Mouse (Mus musculus): ENCODE measurements around the gene Camsap1. TPM values are rescaled to one million over a fixed set of nuclear protein-coding genes. Genes with fewer than 3 reads are reported as not detected.

Gene Camsap1
- polyA plus RNA-seq, 1 experiment = 12.1 TPM

DNA sequence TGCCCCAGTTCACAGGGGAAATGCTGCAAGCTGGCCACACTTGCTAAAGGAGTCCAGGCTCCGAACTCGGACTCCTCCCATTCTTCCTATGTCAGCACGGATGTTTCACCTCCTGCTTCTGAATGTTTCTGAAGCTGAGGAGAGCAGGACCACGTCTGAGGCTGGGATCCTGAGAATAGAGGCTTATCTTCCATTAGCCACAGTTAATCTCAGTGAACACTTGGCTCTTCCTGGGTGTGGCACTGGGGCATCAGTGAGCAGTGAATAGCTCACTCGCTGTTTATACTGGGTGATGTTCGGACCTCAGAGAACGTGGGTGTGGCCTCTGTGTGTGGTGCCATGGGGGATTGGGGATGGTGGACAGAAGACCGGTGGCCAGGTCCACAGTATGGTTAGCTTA lies 95.9 kb downstream of the Camsap1 start:
- Histone ChIP-seq H3K27me3 (ENCODE audit: control insufficient read depth, insufficient read depth, insufficient read length) (peaks cover 39% of the 10 kb centered on the region), H3ac (ENCODE audit: control insufficient read depth, insufficient read length) (no peak overlapping the region), H3K36me3 (ENCODE audit: control insufficient read depth, insufficient read depth) (no peaks in the 10 kb centered on the region), H3K4me3 (no peak overlapping the region), H3K4me2 (ENCODE audit: low read depth) (no peak overlapping the region), H3K79me2 (ENCODE audit: control insufficient read depth, insufficient read depth) (no peaks in the 10 kb centered on the region)
- TF ChIP-seq MYOD1 (IDR thresholded peaks at IDR 0.05; ENCODE audit: control insufficient read depth in 1 of 3, insufficient read length in 2 of 3, low read depth in 2 of 3) (no peak), REST (IDR thresholded peaks at IDR 0.05; ENCODE audit: insufficient read depth, insufficient read length) (no peak), MAX (IDR thresholded peaks at IDR 0.05; ENCODE audit: low read depth) (no peak), USF1 (IDR thresholded peaks at IDR 0.05; ENCODE audit: low read depth) (no peak), MYOG (IDR thresholded peaks at IDR 0.05; ENCODE audit: control insufficient read depth in 1 of 3, insufficient read depth in 1 of 3, insufficient read length in 2 of 3, low read depth in 2 of 3) (no peak), SRF (IDR thresholded peaks at IDR 0.05; ENCODE audit: control insufficient read depth, insufficient read length, low read depth) (no peak), TCF12 (IDR thresholded peaks at IDR 0.05; ENCODE audit: insufficient read depth, poor library complexity, severe bottlenecking) (no peak), POLR2A (IDR thresholded peaks at IDR 0.05; ENCODE audit: insufficient read length, low read depth) (no peak), E2F4 (IDR thresholded peaks at IDR 0.05; ENCODE audit: insufficient read depth) (no peak), TCF3 (IDR thresholded peaks at IDR 0.05; ENCODE audit: insufficient read length, low read depth) (no peak), POLR2AphosphoS2 (IDR thresholded peaks at IDR 0.05; ENCODE audit: insufficient read length, low read depth) (no peak), CEBPB (IDR thresholded peaks at IDR 0.05; ENCODE audit: insufficient read depth, poor library complexity, severe bottlenecking) (no peak)

DNA sequence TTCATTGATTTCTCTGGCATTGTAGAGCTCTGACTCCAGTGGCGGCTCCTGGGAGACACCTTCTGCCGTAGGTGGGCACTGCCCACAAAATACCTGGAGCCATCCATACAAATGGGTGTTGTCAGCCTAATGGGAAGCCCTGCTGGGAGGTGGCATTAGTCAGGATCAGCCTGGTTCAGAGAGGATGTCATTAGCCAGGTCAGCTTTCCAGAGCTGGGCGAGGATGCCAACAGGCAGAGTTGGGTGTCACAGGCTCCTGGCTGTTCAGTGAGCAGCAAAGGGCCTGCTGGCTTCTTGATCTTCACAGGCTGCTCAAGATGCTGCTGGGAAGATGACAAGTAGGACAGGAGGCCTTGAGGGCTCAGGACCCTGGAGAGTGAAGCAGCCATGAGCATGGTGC lies 98.3 kb downstream of the Camsap1 start:
- no peak for TF ChIP-seq MYOD1 (IDR thresholded peaks at IDR 0.05; ENCODE audit: control insufficient read depth in 1 of 3, insufficient read length in 2 of 3, low read depth in 2 of 3)
- TF ChIP-seq MYOG (IDR thresholded peaks at IDR 0.05; ENCODE audit: control insufficient read depth in 1 of 3, insufficient read depth in 1 of 3, insufficient read length in 2 of 3, low read depth in 2 of 3) = no peak
- no peak for TF ChIP-seq MAX (IDR thresholded peaks at IDR 0.05; ENCODE audit: low read depth)
- no peak for TF ChIP-seq TCF12 (IDR thresholded peaks at IDR 0.05; ENCODE audit: insufficient read depth, poor library complexity, severe bottlenecking)
- TF ChIP-seq USF1 (IDR thresholded peaks at IDR 0.05; ENCODE audit: low read depth) = no peak
- TF ChIP-seq CEBPB (IDR thresholded peaks at IDR 0.05; ENCODE audit: insufficient read depth, poor library complexity, severe bottlenecking) = no peak
- TF ChIP-seq POLR2AphosphoS2 (IDR thresholded peaks at IDR 0.05; ENCODE audit: insufficient read length, low read depth) = no peak
- TF ChIP-seq TCF3 (IDR thresholded peaks at IDR 0.05; ENCODE audit: insufficient read length, low read depth) = no peak
- TF ChIP-seq POLR2A (IDR thresholded peaks at IDR 0.05; ENCODE audit: insufficient read length, low read depth) = no peak
- TF ChIP-seq SRF (IDR thresholded peaks at IDR 0.05; ENCODE audit: control insufficient read depth, insufficient read length, low read depth) = no peak
- TF ChIP-seq REST (IDR thresholded peaks at IDR 0.05; ENCODE audit: insufficient read depth, insufficient read length) = no peak
- no peak for TF ChIP-seq E2F4 (IDR thresholded peaks at IDR 0.05; ENCODE audit: insufficient read depth)

DNA sequence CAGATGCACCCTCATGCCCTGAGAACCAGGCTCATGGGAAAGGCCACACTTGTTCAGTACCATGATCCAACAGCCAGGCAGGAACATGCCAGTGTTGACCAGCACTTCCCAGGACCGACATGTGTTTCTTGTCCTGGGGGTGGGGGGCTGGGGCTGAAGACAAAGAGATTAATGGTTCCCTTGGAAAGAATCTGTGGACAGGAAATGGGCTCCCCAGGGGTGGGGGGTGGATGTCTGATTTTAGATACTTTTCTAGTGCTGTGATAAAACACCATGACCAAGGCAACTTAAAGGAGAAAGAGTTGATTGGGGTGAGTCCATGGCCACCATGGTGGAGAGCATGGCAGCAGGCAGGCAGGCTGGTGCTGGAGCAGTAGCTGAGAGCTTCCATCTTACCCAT lies 100.8 kb downstream of the Camsap1 start:
- H3ac ChIP-seq (ENCODE audit: control insufficient read depth, insufficient read length) = no peak overlapping the region
- no peaks in the 10 kb centered on the region for H3K79me2 ChIP-seq (ENCODE audit: control insufficient read depth, insufficient read depth)
- H3K36me3 ChIP-seq (ENCODE audit: control insufficient read depth, insufficient read depth) = no peaks in the 10 kb centered on the region
- no peak overlapping the region for H3K4me3 ChIP-seq
- no peak overlapping the region for H3K4me2 ChIP-seq (ENCODE audit: low read depth)
- H3K27me3 ChIP-seq (ENCODE audit: control insufficient read depth, insufficient read depth, insufficient read length) = peaks cover 32% of the 10 kb centered on the region
- TF ChIP-seq E2F4 (IDR thresholded peaks at IDR 0.05; ENCODE audit: insufficient read depth) = no peak
- no peak for TF ChIP-seq POLR2A (IDR thresholded peaks at IDR 0.05; ENCODE audit: insufficient read length, low read depth)
- no peak for TF ChIP-seq MAX (IDR thresholded peaks at IDR 0.05; ENCODE audit: low read depth)
- no peak for TF ChIP-seq MYOD1 (IDR thresholded peaks at IDR 0.05; ENCODE audit: control insufficient read depth in 1 of 3, insufficient read length in 2 of 3, low read depth in 2 of 3)
- TF ChIP-seq MYOG (IDR thresholded peaks at IDR 0.05; ENCODE audit: control insufficient read depth in 1 of 3, insufficient read depth in 1 of 3, insufficient read length in 2 of 3, low read depth in 2 of 3) = no peak
- no peak for TF ChIP-seq POLR2AphosphoS2 (IDR thresholded peaks at IDR 0.05; ENCODE audit: insufficient read length, low read depth)
- no peak for TF ChIP-seq CEBPB (IDR thresholded peaks at IDR 0.05; ENCODE audit: insufficient read depth, poor library complexity, severe bottlenecking)
- no peak for TF ChIP-seq REST (IDR thresholded peaks at IDR 0.05; ENCODE audit: insufficient read depth, insufficient read length)
- no peak for TF ChIP-seq USF1 (IDR thresholded peaks at IDR 0.05; ENCODE audit: low read depth)
- TF ChIP-seq SRF (IDR thresholded peaks at IDR 0.05; ENCODE audit: control insufficient read depth, insufficient read length, low read depth) = no peak
- TF ChIP-seq TCF3 (IDR thresholded peaks at IDR 0.05; ENCODE audit: insufficient read length, low read depth) = no peak
- TF ChIP-seq TCF12 (IDR thresholded peaks at IDR 0.05; ENCODE audit: insufficient read depth, poor library complexity, severe bottlenecking) = no peak

More for the DNA sequence above, 98.3 kb downstream of the Camsap1 start:
- H3K4me2 ChIP-seq (ENCODE audit: low read depth) = no peak overlapping the region
- no peak overlapping the region for H3K4me3 ChIP-seq
- no peaks in the 10 kb centered on the region for H3K79me2 ChIP-seq (ENCODE audit: control insufficient read depth, insufficient read depth)
- peaks cover 20% of the 10 kb centered on the region for H3K27me3 ChIP-seq (ENCODE audit: control insufficient read depth, insufficient read depth, insufficient read length)
- no peak overlapping the region for H3ac ChIP-seq (ENCODE audit: control insufficient read depth, insufficient read length)
- H3K36me3 ChIP-seq (ENCODE audit: control insufficient read depth, insufficient read depth) = no peaks in the 10 kb centered on the region

DNA sequence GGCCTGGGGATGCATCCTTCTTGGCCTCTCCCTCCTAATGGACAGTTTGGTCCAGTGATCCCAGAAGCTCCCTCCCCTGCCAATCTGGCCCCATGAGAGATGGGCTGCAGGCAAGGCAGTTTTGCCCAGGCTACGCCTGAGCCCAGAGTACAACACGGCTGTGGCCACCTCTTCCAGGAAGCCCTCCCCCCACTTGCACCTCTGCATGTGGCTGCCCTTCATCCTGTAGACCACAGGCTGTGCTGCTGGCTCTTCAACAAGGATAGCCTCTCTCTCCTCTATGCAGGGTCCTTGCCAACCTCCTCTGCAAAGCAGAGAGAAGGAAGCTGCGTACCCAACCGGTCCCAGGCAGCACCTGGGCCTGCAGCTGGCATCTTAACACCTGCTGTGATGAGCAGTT lies 104.0 kb downstream of the Camsap1 start:
- no peak overlapping the region for H3ac ChIP-seq (ENCODE audit: control insufficient read depth, insufficient read length)
- no peak overlapping the region for H3K4me3 ChIP-seq
- H3K27me3 ChIP-seq (ENCODE audit: control insufficient read depth, insufficient read depth, insufficient read length) = peaks cover 31% of the 10 kb centered on the region
- no peak for TF ChIP-seq POLR2AphosphoS2 (IDR thresholded peaks at IDR 0.05; ENCODE audit: insufficient read length, low read depth)
- TF ChIP-seq USF1 (IDR thresholded peaks at IDR 0.05; ENCODE audit: low read depth) = no peak
- TF ChIP-seq REST (IDR thresholded peaks at IDR 0.05; ENCODE audit: insufficient read depth, insufficient read length) = no peak
- no peak for TF ChIP-seq POLR2A (IDR thresholded peaks at IDR 0.05; ENCODE audit: insufficient read length, low read depth)
- TF ChIP-seq MYOG (IDR thresholded peaks at IDR 0.05; ENCODE audit: control insufficient read depth in 1 of 3, insufficient read depth in 1 of 3, insufficient read length in 2 of 3, low read depth in 2 of 3) = no peak
- H3K4me2 ChIP-seq (ENCODE audit: low read depth) = no peak overlapping the region
- no peaks in the 10 kb centered on the region for H3K36me3 ChIP-seq (ENCODE audit: control insufficient read depth, insufficient read depth)
- no peaks in the 10 kb centered on the region for H3K79me2 ChIP-seq (ENCODE audit: control insufficient read depth, insufficient read depth)

DNA sequence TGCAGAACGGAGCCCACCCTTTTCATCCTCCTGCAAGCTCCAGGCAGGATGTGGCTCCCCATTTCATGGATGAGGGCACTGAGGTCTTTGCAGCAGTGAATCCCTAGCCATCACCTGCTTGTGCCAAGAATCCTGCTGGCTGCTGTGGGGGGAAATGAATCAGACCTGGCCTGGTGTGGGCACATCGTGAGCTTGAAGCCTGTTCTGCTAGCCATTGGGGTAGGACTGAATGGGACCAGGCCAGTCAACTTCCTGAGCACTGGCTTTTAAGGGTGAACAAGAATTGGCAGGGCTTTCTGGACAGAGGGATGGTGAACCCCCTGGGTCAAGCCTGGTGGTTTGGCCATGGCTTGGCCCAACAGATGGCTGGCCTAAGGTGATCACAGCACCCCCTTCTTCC lies 104.6 kb downstream of the Camsap1 start:
- H3K4me3 ChIP-seq = no peak overlapping the region
- H3ac ChIP-seq (ENCODE audit: control insufficient read depth, insufficient read length) = no peak overlapping the region
- H3K27me3 ChIP-seq (ENCODE audit: control insufficient read depth, insufficient read depth, insufficient read length) = peaks cover 36% of the 10 kb centered on the region
- H3K36me3 ChIP-seq (ENCODE audit: control insufficient read depth, insufficient read depth) = no peaks in the 10 kb centered on the region
- TF ChIP-seq MAX (IDR thresholded peaks at IDR 0.05; ENCODE audit: low read depth) (no peak), POLR2A (IDR thresholded peaks at IDR 0.05; ENCODE audit: insufficient read length, low read depth) (no peak), TCF3 (IDR thresholded peaks at IDR 0.05; ENCODE audit: insufficient read length, low read depth) (no peak)
- H3K4me2 ChIP-seq (ENCODE audit: low read depth) = no peak overlapping the region
- no peaks in the 10 kb centered on the region for H3K79me2 ChIP-seq (ENCODE audit: control insufficient read depth, insufficient read depth)
